Mouse (Mus musculus): ENCODE results near the gene Apol7c. TPM values are rescaled to one million over a fixed set of nuclear protein-coding genes. Genes with fewer than 3 reads are reported as not detected.
"Not testable (repeated sequence)": the region's sequence is repeated elsewhere in the genome, so short reads cannot be mapped to it uniquely, and the experiment has no call there.

Apol7c gene
- total and polyA plus RNA-seq, 3 experiments: 0.17 TPM; not detected in 2

GRCm38 (mm10) chr15:77482140-77482794 is 50.8 kb downstream of the Apol7c start:
- Histone ChIP-seq H3K27me3 (replicated peaks) (peaks cover 61% of the 10 kb centered on the region), H3K4me3 (replicated peaks in 1 of 3; ENCODE audit: low read depth in 2 of 3, low read length in 2 of 3, poor library complexity in 1 of 3) (no peak overlapping the region), H3K4me2 (ENCODE audit: insufficient read depth, low read depth, poor library complexity, severe bottlenecking) (no peak overlapping the region), H3K36me3 (replicated peaks in 1 of 2; ENCODE audit: control insufficient read depth in 1 of 2, insufficient read depth in 1 of 2, low read length in 1 of 2) (no peaks in the 10 kb centered on the region), H3K4me1 (ENCODE audit: control insufficient read depth in 1 of 2, insufficient read depth in 2 of 2) (no peaks in the 10 kb centered on the region), H3K9me3 (replicated peaks; ENCODE audit: low read length) (no peaks in the 10 kb centered on the region), H3K27ac (ENCODE audit: insufficient read depth, low read depth) (no peak overlapping the region), H3K79me2 (replicated peaks; ENCODE audit: control insufficient read depth, extremely low read depth, insufficient read depth, poor library complexity, severe bottlenecking) (no peaks in the 10 kb centered on the region), H3K9ac (ENCODE audit: insufficient read depth, low read depth) (no peak overlapping the region)
- DNase-seq (ENCODE audit: extremely low read depth): no peak
- in situ Hi-C loops (cut with MboI; ENCODE audit: low pct_ligation_motif_present, low pct_unique_long_range_greater_than_20kb, low sequenced_read_pairs): no loop called here
- dilution Hi-C loops (cut with MboI; ENCODE audit: extremely low pct_ligation_motif_present, extremely low pct_unique_long_range_greater_than_20kb, low sequenced_read_pairs): no loop called here
- TF ChIP-seq USF1 (IDR thresholded peaks at IDR 0.05; ENCODE audit: low read depth, low read length) (no peak), TCF12 (IDR thresholded peaks at IDR 0.05; ENCODE audit: low read depth, low read length) (no peak), E2F4 (IDR thresholded peaks at IDR 0.05; ENCODE audit: insufficient replicate concordance, low read depth, low read length) (no peak), MYC (IDR thresholded peaks at IDR 0.05; ENCODE audit: low read depth, low read length) (no peak), CHD2 (IDR thresholded peaks at IDR 0.05; ENCODE audit: low read length) (no peak), ZNF384 (IDR thresholded peaks at IDR 0.05; ENCODE audit: low read depth, low read length) (no peak), HCFC1 (IDR thresholded peaks at IDR 0.05; ENCODE audit: low read depth, low read length) (no peak), NRF1 (IDR thresholded peaks at IDR 0.05; ENCODE audit: low read depth, low read length) (no peak), RAD21 (IDR thresholded peaks at IDR 0.05; ENCODE audit: low read depth, low read length) (no peak), MEF2A (IDR thresholded peaks at IDR 0.05; ENCODE audit: borderline replicate concordance, low read depth, low read length) (no peak), ETS1 (conservative IDR thresholded peaks at IDR 0.05; ENCODE audit: low read depth, low read length) (no peak), MAFK (IDR thresholded peaks at IDR 0.05; ENCODE audit: insufficient replicate concordance, low read length) (no peak), JUND (conservative IDR thresholded peaks at IDR 0.05; ENCODE audit: low read depth, low read length) (no peak), IRF4 (IDR thresholded peaks at IDR 0.05; ENCODE audit: low read depth, low read length) (no peak), ZMIZ1 (IDR thresholded peaks at IDR 0.05; ENCODE audit: low read depth, low read length) (no peak), ELF1 (IDR thresholded peaks at IDR 0.05; ENCODE audit: low read depth, low read length) (no peak), ZC3H11A (IDR thresholded peaks at IDR 0.05; ENCODE audit: low read depth, low read length) (no peak), UBTF (IDR thresholded peaks at IDR 0.05; ENCODE audit: low read depth, low read length) (no peak), NELFE (IDR thresholded peaks at IDR 0.05; ENCODE audit: low read depth, low read length) (no peak), SIN3A (IDR thresholded peaks at IDR 0.05; ENCODE audit: low read length) (no peak)

GRCm38 (mm10) chr15:77476693-77477092 is 56.4 kb downstream of the Apol7c start, which contains the start of gene Apol10a:
Apol10a (plus strand) TSS chr15:77477047.
- in situ Hi-C loops (cut with MboI; ENCODE audit: low pct_ligation_motif_present, low pct_unique_long_range_greater_than_20kb, low sequenced_read_pairs); H3K4me3 ChIP-seq (replicated peaks in 1 of 3; ENCODE audit: low read depth in 2 of 3, low read length in 2 of 3, poor library complexity in 1 of 3); H3K79me2 ChIP-seq (replicated peaks; ENCODE audit: control insufficient read depth, extremely low read depth, insufficient read depth, poor library complexity, severe bottlenecking); DNase-seq (ENCODE audit: extremely low read depth); H3K4me1 ChIP-seq (ENCODE audit: control insufficient read depth in 1 of 2, insufficient read depth in 2 of 2); H3K9me3 ChIP-seq (replicated peaks; ENCODE audit: low read length); H3K9ac ChIP-seq (ENCODE audit: insufficient read depth, low read depth); H3K27ac ChIP-seq (ENCODE audit: insufficient read depth, low read depth); dilution Hi-C loops (cut with MboI; ENCODE audit: extremely low pct_ligation_motif_present, extremely low pct_unique_long_range_greater_than_20kb, low sequenced_read_pairs); H3K4me2 ChIP-seq (ENCODE audit: insufficient read depth, low read depth, poor library complexity, severe bottlenecking); H3K36me3 ChIP-seq (replicated peaks in 1 of 2; ENCODE audit: control insufficient read depth in 1 of 2, insufficient read depth in 1 of 2, low read length in 1 of 2): not testable (repeated sequence)
- H3K27me3 ChIP-seq (replicated peaks): peaks cover 19% of the 10 kb centered on the region

Other genes starting within 250 kb of the Apol7c start
- 0.59 and 0.89 TPM in 2 replicates for gene Rbfox2, start 226.3 kb downstream of the Apol7c start, total RNA-seq (2012; rRNA removed)
- not detected in 2 replicates for gene Rbfox2, start 226.3 kb downstream of the Apol7c start, total RNA-seq (2014; rRNA removed)
- not detected in 2 replicates for gene Rbfox2, start 226.3 kb downstream of the Apol7c start, polyA plus RNA-seq (2012; ENCODE audit: insufficient read length, low read depth)
- not detected in 2 replicates for gene Apol7a, start 134.2 kb downstream of the Apol7c start, total RNA-seq (2012; rRNA removed)
- not detected in 2 replicates for gene Apol7a, start 134.2 kb downstream of the Apol7c start, total RNA-seq (2014; rRNA removed)
- not detected in 2 replicates for gene Apol7a, start 134.2 kb downstream of the Apol7c start, polyA plus RNA-seq (2012; ENCODE audit: insufficient read length, low read depth)
- gene Apol9a, start 122.2 kb downstream of the Apol7c start, total RNA-seq (2012; rRNA removed): not detected in 2 replicates
- not detected in 2 replicates for gene Apol9a, start 122.2 kb downstream of the Apol7c start, total RNA-seq (2014; rRNA removed)
- gene Apol9a, start 122.2 kb downstream of the Apol7c start, polyA plus RNA-seq (2012; ENCODE audit: insufficient read length, low read depth): not detected in 2 replicates
- not detected in 2 replicates for gene Apol7b, start 85.8 kb downstream of the Apol7c start, total RNA-seq (2012; rRNA removed)
- not detected in 2 replicates for gene Apol7b, start 85.8 kb downstream of the Apol7c start, total RNA-seq (2014; rRNA removed)
- gene Apol7b, start 85.8 kb downstream of the Apol7c start, polyA plus RNA-seq (2012; ENCODE audit: insufficient read length, low read depth): not detected in 2 replicates
- gene Apol10a, start 56.3 kb downstream of the Apol7c start, total RNA-seq (2012; rRNA removed): not detected in 2 replicates
- not detected in 2 replicates for gene Apol10a, start 56.3 kb downstream of the Apol7c start, total RNA-seq (2014; rRNA removed)
- gene Apol10a, start 56.3 kb downstream of the Apol7c start, polyA plus RNA-seq (2012; ENCODE audit: insufficient read length, low read depth): not detected in 2 replicates
- not detected in 2 replicates for gene Apol11a, start 25.0 kb downstream of the Apol7c start, total RNA-seq (2012; rRNA removed)
- not detected in 2 replicates for gene Apol11a, start 25.0 kb downstream of the Apol7c start, total RNA-seq (2014; rRNA removed)
- not detected in 2 replicates for gene Apol11a, start 25.0 kb downstream of the Apol7c start, polyA plus RNA-seq (2012; ENCODE audit: insufficient read length, low read depth)
- gene 1700025B11Rik, start 28.6 kb upstream of the Apol7c start, total RNA-seq (2012; rRNA removed): not detected in 2 replicates
- gene 1700025B11Rik, start 28.6 kb upstream of the Apol7c start, total RNA-seq (2014; rRNA removed): not detected in 2 replicates
- gene 1700025B11Rik, start 28.6 kb upstream of the Apol7c start, polyA plus RNA-seq (2012; ENCODE audit: insufficient read length, low read depth): not detected in 2 replicates
- 2.3 and 2.9 TPM in 2 replicates for gene Apol10b, start 62.8 kb upstream of the Apol7c start, total RNA-seq (2012; rRNA removed)
- 4.9 and 5.2 TPM in 2 replicates for gene Apol10b, start 62.8 kb upstream of the Apol7c start, total RNA-seq (2014; rRNA removed)
- gene Apol10b, start 62.8 kb upstream of the Apol7c start, polyA plus RNA-seq (2012; ENCODE audit: insufficient read length, low read depth): 3.6 and 4.3 TPM in 2 replicates
- gene Gm36245, start 65.9 kb upstream of the Apol7c start, total RNA-seq (2012; rRNA removed): not detected in 2 replicates
- gene Gm36245, start 65.9 kb upstream of the Apol7c start, total RNA-seq (2014; rRNA removed): not detected in 2 replicates
- gene Gm36245, start 65.9 kb upstream of the Apol7c start, polyA plus RNA-seq (2012; ENCODE audit: insufficient read length, low read depth): not detected in 2 replicates
- 0.04 and 0.08 TPM in 2 replicates for gene Apol11b, start 110.0 kb upstream of the Apol7c start, total RNA-seq (2012; rRNA removed)
- gene Apol11b, start 110.0 kb upstream of the Apol7c start, total RNA-seq (2014; rRNA removed): 0.26 TPM in 1 of 2 replicates, not detected in the other
- gene Apol11b, start 110.0 kb upstream of the Apol7c start, polyA plus RNA-seq (2012; ENCODE audit: insufficient read length, low read depth): 0.19 TPM in 1 of 2 replicates, not detected in the other
- gene Apol7e, start 165.5 kb upstream of the Apol7c start, total RNA-seq (2012; rRNA removed): not detected in 2 replicates
- gene Apol7e, start 165.5 kb upstream of the Apol7c start, total RNA-seq (2014; rRNA removed): not detected in 2 replicates
- not detected in 2 replicates for gene Apol7e, start 165.5 kb upstream of the Apol7c start, polyA plus RNA-seq (2012; ENCODE audit: insufficient read length, low read depth)
- gene Apol9b, start 195.7 kb upstream of the Apol7c start, total RNA-seq (2012; rRNA removed): not detected in 2 replicates
- gene Apol9b, start 195.7 kb upstream of the Apol7c start, total RNA-seq (2014; rRNA removed): not detected in 2 replicates
- gene Apol9b, start 195.7 kb upstream of the Apol7c start, polyA plus RNA-seq (2012; ENCODE audit: insufficient read length, low read depth): not detected in 2 replicates
- 0.17 TPM in 1 of 2 replicates, not detected in the other for gene Apol8, start 223.7 kb upstream of the Apol7c start, total RNA-seq (2012; rRNA removed)
- gene Apol8, start 223.7 kb upstream of the Apol7c start, total RNA-seq (2014; rRNA removed): 0.15 and 0.84 TPM in 2 replicates
- 0.14 and 0.50 TPM in 2 replicates for gene Apol8, start 223.7 kb upstream of the Apol7c start, polyA plus RNA-seq (2012; ENCODE audit: insufficient read length, low read depth)